Mouse (Mus musculus): ENCODE results near the gene Olfr315.
"Not testable (repeated sequence)": the region's sequence is repeated elsewhere in the genome, so short reads cannot be mapped to it uniquely, and the experiment has no call there.

The Olfr315 gene

GRCm38 (mm10) chr11:58772888-58773287 is at the start of gene Olfr315:
Gene Olfr315, plus strand, starts transcription at chr11:58773188.
- no peak for DNase-seq (ENCODE audit: low spot score in 2 of 2)

GRCm38 (mm10) chr11:58723914-58724313 is 49.1 kb upstream of the Olfr315 start, which contains the start of gene Olfr318:
Gene Olfr318, minus strand, starts transcription at chr11:58724014.
- DNase-seq (ENCODE audit: low spot score in 2 of 2), result no peak

- not testable (repeated sequence) for DNase-seq (ENCODE audit: low spot score in 2 of 2)
Measured at GRCm38 (mm10) chr11:58727896-58728650, 44.9 kb upstream of the Olfr315 start.

- DNase-seq (ENCODE audit: low spot score in 2 of 2), result no peak
Measured at GRCm38 (mm10) chr11:58733372-58733771, 39.6 kb upstream of the Olfr315 start.

GRCm38 (mm10) chr11:58738792-58739262 is 34.2 kb upstream of the Olfr315 start, which contains the start of gene Olfr317:
Gene Olfr317, minus strand, starts transcription at chr11:58739212.
- no peak for DNase-seq (ENCODE audit: low spot score in 2 of 2)

- not testable (repeated sequence) for DNase-seq (ENCODE audit: low spot score in 2 of 2)
Measured at GRCm38 (mm10) chr11:58751096-58751495, 21.9 kb upstream of the Olfr315 start.

- no peak for DNase-seq (ENCODE audit: low spot score in 2 of 2)
Measured at GRCm38 (mm10) chr11:58752434-58752833, 20.6 kb upstream of the Olfr315 start, which contains the start of gene Olfr316. Gene Olfr316, plus strand, starts transcription at chr11:58752734.

GRCm38 (mm10) chr11:58782480-58783089 is 9.6 kb downstream of the Olfr315 start, which contains the start of gene Olfr314:
Gene Olfr314, plus strand, starts transcription at chr11:58782952.
- DNase-seq (ENCODE audit: low spot score in 2 of 2), result no peak

- DNase-seq (ENCODE audit: low spot score in 2 of 2), result no peak
Measured at GRCm38 (mm10) chr11:58784182-58784581, 11.2 kb downstream of the Olfr315 start.

GRCm38 (mm10) chr11:58787651-58788050 is 14.7 kb downstream of the Olfr315 start:
- no peak for DNase-seq (ENCODE audit: low spot score in 2 of 2)

GRCm38 (mm10) chr11:58788346-58788745 is 15.4 kb downstream of the Olfr315 start:
- DNase-seq (ENCODE audit: low spot score in 2 of 2), result no peak

GRCm38 (mm10) chr11:58789532-58789931 is 16.5 kb downstream of the Olfr315 start:
- DNase-seq (ENCODE audit: low spot score in 2 of 2), result peak in 1 of 2 experiments; percentile 21

- DNase-seq (ENCODE audit: low spot score in 2 of 2), result peak in 1 of 2 experiments; percentile 17
Measured at GRCm38 (mm10) chr11:58790053-58790452, 17.1 kb downstream of the Olfr315 start.

GRCm38 (mm10) chr11:58790646-58791045 is 17.7 kb downstream of the Olfr315 start:
- DNase-seq (ENCODE audit: low spot score in 2 of 2), result no peak

GRCm38 (mm10) chr11:58795856-58796255 is 22.9 kb downstream of the Olfr315 start:
- DNase-seq (ENCODE audit: low spot score in 2 of 2), result no peak

- no peak for DNase-seq (ENCODE audit: low spot score in 2 of 2)
Measured at GRCm38 (mm10) chr11:58796850-58797249, 23.9 kb downstream of the Olfr315 start.

- no peak for DNase-seq (ENCODE audit: low spot score in 2 of 2)
Measured at GRCm38 (mm10) chr11:58799747-58800146, 26.8 kb downstream of the Olfr315 start.

- DNase-seq (ENCODE audit: low spot score in 2 of 2), result no peak
Measured at GRCm38 (mm10) chr11:58801558-58802228, 28.7 kb downstream of the Olfr315 start, which contains the start of gene Fam183b. Gene Fam183b, minus strand, starts transcription at chr11:58801960.

GRCm38 (mm10) chr11:58803871-58804270 is 30.9 kb downstream of the Olfr315 start:
- no peak for DNase-seq (ENCODE audit: low spot score in 2 of 2)

- DNase-seq (ENCODE audit: low spot score in 2 of 2), result no peak
Measured at GRCm38 (mm10) chr11:58804393-58804792, 31.4 kb downstream of the Olfr315 start.

- DNase-seq (ENCODE audit: low spot score in 2 of 2), result no peak
Measured at GRCm38 (mm10) chr11:58812001-58812400, 39.0 kb downstream of the Olfr315 start.

- DNase-seq (ENCODE audit: low spot score in 2 of 2), result not testable (repeated sequence)
Measured at GRCm38 (mm10) chr11:58814700-58815099, 41.7 kb downstream of the Olfr315 start, which contains the start of gene Olfr313. Gene Olfr313, plus strand, starts transcription at chr11:58815000.
